Mouse (Mus musculus) frontal cortex, adult (tissue): ENCODE results near the gene Cnppd1.
A peak's percentile ranks its signal among the peaks of the same experiment; 100 is the strongest.

ENCODE experiments used
- ATAC-seq: cut with Nextera tagmentation; 2 replicates; pipeline ENCODE4 v1.9.2; 2017; ENCODE audit warnings: mild to moderate bottlenecking, moderate library complexity, mixed read lengths; ENCODE audit not compliant: low TSS enrichment

The Cnppd1 gene

DNA sequence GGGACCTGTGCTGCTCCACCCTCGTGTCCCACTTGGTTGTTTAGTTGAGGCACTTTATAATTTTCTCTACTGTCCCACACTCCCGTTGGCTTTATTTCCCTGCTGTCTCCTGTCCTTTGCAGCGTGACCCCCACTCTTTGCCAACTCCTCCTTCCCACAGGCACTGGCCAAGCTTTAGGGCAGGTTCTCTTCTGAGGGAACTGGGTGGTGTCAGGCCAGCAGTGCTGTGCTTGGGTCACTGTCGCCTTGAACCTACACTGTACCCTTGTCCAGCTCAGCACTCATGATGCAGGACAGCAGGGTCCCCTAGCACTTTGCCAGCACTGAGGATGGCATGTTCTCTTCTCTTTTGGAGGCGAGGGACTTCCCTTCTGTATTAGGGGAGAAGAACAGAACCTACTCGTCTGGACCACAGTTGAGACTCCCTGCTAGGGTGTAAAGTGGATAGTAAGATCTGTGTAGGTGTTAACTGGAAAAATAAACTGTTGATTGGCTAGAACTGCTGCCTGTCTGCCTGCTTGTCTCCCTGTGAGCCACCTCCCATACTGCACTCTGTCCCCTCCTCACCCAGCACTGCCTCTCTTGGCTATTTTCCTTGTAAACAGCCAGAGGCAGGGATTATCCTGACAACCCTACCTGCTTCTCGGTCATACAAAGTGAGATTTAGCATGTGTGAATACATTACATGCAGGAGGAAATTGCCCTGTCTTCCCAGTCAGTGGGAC lies 5.1 kb upstream of the Cnppd1 start:
- no peak for ATAC-seq

DNA sequence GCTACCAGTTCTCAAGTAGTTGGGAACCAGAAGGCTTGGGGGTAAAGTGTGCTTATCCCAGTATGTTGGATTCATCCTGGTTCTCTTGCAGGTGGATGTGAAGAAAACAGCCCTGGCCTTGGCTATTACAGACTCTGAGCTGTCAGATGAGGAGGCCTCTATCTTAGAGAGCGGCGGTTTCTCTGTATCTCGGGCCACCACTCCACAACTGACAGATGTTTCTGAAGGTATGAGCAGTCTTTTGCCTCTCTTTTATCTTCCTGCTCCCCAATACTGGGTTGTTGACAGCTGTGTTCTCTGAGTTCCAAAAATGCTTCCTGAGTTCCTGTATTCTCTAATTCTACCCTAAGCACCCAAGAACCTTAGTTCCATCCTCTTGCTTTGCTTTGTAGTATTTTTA lies 3.1 kb upstream of the Cnppd1 start:
- no peak for ATAC-seq

DNA sequence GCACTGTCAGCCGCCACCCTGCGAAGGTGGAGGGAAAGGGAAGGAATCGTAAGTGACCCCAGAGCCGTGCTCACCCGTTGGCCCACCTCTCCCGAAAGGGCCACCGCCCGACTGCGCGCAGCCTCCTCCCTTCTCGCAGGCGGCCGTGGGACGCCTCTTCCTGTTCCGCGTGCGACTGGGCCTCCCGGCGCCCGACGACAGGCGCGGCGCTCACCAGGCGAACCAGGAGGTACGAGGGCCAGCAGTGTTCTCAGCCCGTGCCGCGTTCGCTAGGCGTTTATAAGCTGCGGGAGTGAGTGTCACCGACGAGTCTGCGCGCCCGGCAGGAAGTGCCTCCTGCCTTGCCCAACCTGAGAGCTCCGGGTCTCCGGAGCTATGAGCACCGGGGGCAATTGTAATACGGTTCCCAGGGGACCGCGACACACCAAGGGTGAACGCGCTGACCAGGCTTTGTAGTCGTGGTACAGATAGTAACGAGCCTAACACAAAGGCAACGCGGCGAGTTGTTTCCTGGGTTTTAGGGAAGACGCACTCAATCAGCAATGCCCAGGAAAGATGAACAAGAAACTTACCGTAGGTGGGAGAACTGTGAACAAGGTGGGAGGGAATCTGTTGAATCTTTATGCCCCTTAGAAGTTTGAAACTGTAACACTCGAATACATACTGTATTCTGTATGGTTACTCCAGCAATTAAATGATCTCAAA lies 873 bp downstream of the Cnppd1 start:
- peak; percentile 51 for ATAC-seq

- no peak for ATAC-seq
Observed at GRCm38 (mm10) chr1:75140601-75141190, 1.8 kb downstream of the Cnppd1 start.

DNA sequence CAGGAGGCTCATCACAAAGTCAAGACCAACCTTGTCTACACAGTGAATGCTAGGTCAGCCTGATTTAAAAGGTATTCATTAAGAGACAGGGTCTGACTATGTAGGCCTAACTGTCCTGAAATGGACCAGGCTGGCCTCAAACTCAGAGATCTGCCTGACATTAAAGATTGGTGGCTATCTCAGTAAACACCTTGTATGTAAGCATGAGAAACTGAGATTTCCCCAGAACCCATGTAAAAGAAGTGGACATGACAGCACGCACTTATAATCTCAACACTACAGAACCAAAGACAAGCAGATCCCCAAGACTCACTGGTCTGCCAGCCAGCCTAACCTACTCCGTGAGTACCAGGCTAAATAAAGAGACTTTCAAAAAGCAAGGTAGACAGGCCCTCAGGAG lies 4.1 kb downstream of the Cnppd1 start:
- no peak for ATAC-seq

DNA sequence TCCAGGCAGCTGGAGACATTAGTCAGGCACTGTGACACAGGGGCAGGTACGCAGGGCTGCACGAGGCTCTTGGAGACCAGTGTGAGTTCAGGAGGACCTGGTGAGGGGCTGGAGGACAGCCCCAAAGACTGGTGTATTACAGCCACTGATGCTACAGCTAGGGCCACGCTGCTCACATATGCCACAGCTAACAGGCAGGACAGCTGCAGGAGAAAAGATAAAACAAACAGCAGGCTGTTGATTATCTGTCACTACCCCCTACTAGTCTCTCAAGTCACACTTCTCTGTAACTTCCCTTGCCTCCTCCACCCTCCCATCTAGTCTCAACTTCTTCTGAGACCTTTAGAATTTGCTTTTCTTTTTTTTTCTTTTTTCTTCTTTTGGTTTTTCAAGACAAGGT lies 5.8 kb downstream of the Cnppd1 start:
- no peak for ATAC-seq

GRCm38 (mm10) chr1:75136293-75136692 lies 6.2 kb downstream of the Cnppd1 start:
- no peak for ATAC-seq

- ATAC-seq, result 0 out of 2 replicates have a peak, but pooled peaks have one; percentile 4
Observed at GRCm38 (mm10) chr1:75133421-75134207, 8.9 kb downstream of the Cnppd1 start, which contains the start of gene Slc23a3. TSS of gene Slc23a3 (minus strand) at chr1:75133890.

GRCm38 (mm10) chr1:75128641-75129040 lies 13.9 kb downstream of the Cnppd1 start:
- ATAC-seq, result peak; percentile 58

DNA sequence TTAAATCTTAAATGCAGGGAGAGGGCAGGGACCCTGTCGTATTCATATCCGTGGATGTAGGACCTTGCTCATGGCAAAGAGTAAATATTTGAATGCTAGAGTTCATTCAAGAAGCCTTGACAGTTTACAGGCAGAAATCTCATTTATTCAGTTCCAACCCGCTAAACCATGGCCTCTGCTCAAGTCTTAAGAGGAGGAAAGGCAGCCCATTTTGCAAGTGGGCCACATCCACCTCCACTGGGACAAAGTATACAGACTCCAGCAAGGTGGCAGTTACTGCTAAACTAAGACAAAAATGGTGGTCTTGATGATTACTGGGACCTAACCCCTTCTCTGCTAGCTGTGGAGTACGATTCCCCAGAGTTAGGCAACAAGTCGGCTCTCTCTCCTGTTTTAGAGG lies 17.1 kb downstream of the Cnppd1 start:
- ATAC-seq, result no peak

DNA sequence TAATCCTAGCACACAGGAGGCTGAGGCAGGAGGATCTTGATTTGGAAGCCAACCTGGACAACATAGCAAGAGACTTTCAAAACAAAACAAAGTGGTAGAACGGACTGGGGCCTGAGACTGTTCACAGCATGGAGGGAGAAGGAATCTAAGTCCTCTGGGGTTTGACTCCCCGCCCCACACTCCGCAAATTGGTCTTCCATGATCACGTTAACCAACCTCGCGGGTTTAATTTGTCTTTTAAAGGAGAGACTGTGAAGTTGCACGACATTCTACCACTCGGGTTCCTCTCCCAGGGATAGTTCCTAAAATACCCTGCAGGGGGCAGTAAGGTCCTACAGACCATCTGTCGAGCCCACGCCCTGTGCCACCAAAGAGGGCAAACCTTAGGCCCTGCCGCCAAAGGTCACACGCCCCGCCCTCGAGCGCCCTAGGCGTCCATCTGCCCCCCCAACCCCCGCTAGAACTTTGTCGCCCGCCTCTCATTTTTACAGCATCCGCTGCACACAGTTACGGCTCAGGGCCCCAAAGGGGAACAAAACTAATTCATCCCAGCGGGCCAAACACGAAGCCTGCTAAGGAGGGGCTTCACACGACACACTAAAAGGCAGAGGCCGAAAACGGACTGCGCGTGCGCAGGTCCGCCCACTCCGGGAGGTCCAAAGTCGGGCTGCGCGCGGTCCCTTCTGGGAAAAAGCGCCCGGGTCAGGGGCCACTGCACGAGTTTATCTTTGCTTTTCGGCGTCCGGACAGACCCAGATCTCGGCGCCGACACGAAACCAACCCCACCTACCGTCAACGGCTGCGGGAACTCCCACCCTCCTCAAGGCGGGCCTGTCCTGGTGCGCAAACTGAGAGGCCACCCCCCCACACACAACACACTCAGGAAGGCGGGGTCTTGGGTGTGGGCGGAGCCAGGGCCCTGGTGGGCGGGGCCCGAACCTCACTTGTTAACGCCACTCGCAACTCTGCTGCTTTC lies 17.9 kb downstream of the Cnppd1 start, which contains the start of gene Nhej1:
TSS of gene Nhej1 (minus strand) at position 855 of the 976 bp plus-strand sequence.
- peak; percentile 81 for ATAC-seq

DNA sequence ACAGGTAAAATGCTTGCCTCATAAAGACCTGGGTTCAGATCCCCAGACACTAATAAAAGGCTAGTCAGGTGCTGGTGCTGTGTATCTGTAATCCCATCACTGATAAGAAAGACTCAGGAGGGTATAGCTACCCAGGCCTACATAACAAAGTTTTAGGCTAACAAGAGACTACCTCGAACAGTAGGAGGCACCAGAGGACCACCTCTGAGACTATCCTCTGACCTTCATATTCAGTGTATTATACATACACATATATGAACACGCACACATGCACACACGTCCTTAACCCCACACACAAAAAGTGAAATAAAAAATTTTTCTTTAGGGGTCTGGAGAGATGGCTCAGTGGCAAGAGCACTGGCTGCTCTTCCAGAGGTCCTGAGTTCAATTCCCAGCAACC lies 20.3 kb downstream of the Cnppd1 start:
- ATAC-seq, result no peak
